Mouse (Mus musculus) brain, embryonic 14.5 days (tissue): ENCODE data around the gene Itpkc.

Experiments used
- CTCF ChIP-seq: fragments of 200-500 bp; IDR thresholded peaks from 2 replicates; pipeline ENCODE4 v1.5.1; 2012; ENCODE audit warnings: inconsistent platforms, mild to moderate bottlenecking, moderate library complexity, borderline replicate concordance; ENCODE audit not compliant: insufficient read depth, insufficient read length; ENCODE audit errors: extremely low read depth
- POLR2A ChIP-seq: fragments of 200-500 bp; IDR thresholded peaks from 2 replicates; pipeline ENCODE4 v1.6.1; 2012; ENCODE audit warnings: mild to moderate bottlenecking, inconsistent platforms, borderline replicate concordance; ENCODE audit not compliant: poor library complexity, insufficient read depth, insufficient read length, severe bottlenecking; ENCODE audit errors: extremely low read depth

DNA sequence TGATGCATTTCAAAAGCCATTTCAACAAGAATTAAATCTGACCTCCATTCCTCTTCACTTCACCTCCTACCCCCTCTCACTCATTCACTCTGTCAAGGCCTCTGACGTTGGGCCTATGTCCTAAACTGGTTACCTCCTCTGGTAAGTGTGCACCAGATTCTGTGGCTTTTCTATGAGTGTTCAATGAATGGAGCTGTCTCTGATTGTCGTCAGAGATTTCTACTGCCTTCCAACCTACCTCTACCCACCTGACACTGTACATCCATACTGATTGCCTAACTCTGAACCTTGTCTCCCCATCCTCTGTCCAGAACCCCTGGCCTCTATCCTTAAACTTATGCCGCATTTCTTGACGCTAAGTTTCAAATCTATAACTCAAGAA lies 50.5 kb downstream of the Itpkc start:
- TF ChIP-seq POLR2A (no peak), CTCF (no peak)
